In genomic region chr19:4001752-4002151, GRCm38 (mm10) we compare ENCODE assay signal across 11 mouse cellular contexts. TPM values are rescaled to one million over a fixed set of nuclear protein-coding genes. Genes with fewer than 3 reads are reported as not detected.
DNase-seq lines count a peak whose midpoint lies in the region; ATAC-seq and TF ChIP-seq lines count a peak whose summit lies in the region.
"Had no signal": no experiment of that assay in that cellular context is flagged by ENCODE, and none has a peak within 500 bp of the region (broad histone marks: within the 10 kb centered on the region; RNA-seq: fewer than 3 reads in every experiment).

No protein-coding gene starts in this region.

- peaks cover 30% of the 10 kb centered on the region for H3K36me3 ChIP-seq in heart, embryonic 10.5 days
- H3K36me3 ChIP-seq in liver, embryonic 15.5 days (replicated peaks): peaks cover 12% of the 10 kb centered on the region
- H3K36me3 ChIP-seq in stomach, postnatal 0 days (ENCODE audit: control insufficient read depth, insufficient read depth, low read length): peaks cover 6% of the 10 kb centered on the region; the same call in 1 of the 2 replicates

- peak overlapping the region; percentile 97 for H3K27ac ChIP-seq in heart, embryonic 10.5 days
- no peak overlapping the region for H3K27ac ChIP-seq in liver, embryonic 15.5 days (replicated peaks)
- H3K27ac ChIP-seq in stomach, postnatal 0 days (replicated peaks): no peak overlapping the region

- no peaks in the 10 kb centered on the region for H3K9me3 ChIP-seq in heart, embryonic 10.5 days
- H3K9me3 ChIP-seq in liver, embryonic 15.5 days (replicated peaks): no peaks in the 10 kb centered on the region
- H3K9me3 ChIP-seq in stomach, postnatal 0 days (ENCODE audit: control insufficient read depth, low read length): no peaks in the 10 kb centered on the region

- peak overlapping the region; percentile 82 for H3K4me3 ChIP-seq in heart, embryonic 10.5 days
- H3K4me3 ChIP-seq in liver, embryonic 15.5 days (replicated peaks): 0 out of 2 replicates have a peak overlapping the region, but pooled peaks have one; percentile 1
- no peak overlapping the region for H3K4me3 ChIP-seq in stomach, postnatal 0 days (ENCODE audit: low read depth, low read length)

- H3K9ac ChIP-seq in liver, embryonic 15.5 days: no peak overlapping the region
- no peak overlapping the region for H3K9ac ChIP-seq in stomach, postnatal 0 days (ENCODE audit: low read length)

- no peak for TF ChIP-seq CTCF in stomach, postnatal 0 days (IDR thresholded peaks at IDR 0.05; ENCODE audit: low read depth)

- H3K4me1 ChIP-seq in heart, embryonic 10.5 days: peaks cover 63% of the 10 kb centered on the region
- peaks cover 30% of the 10 kb centered on the region for H3K4me1 ChIP-seq in liver, embryonic 15.5 days (replicated peaks)
- peaks cover 3% of the 10 kb centered on the region; the same call in 1 of the 2 replicates for H3K4me1 ChIP-seq in stomach, postnatal 0 days (replicated peaks; ENCODE audit: control insufficient read depth, insufficient read depth)

- 71% methylated on average over 5 of the region's 5 CpGs for WGBS in heart, embryonic 10.5 days
- 85% methylated on average over 5 of the region's 5 CpGs for WGBS in liver, embryonic 15.5 days (ENCODE audit: insufficient replicate concordance)
- WGBS in stomach, postnatal 0 days: 81% methylated on average over 5 of the region's 5 CpGs

- no peak for TF ChIP-seq EP300 in stomach, postnatal 0 days (optimal IDR thresholded peaks at IDR 0.05)

- no peak for DNase-seq in heart, embryonic 10.5 days (ENCODE audit: low spot score)
- DNase-seq in heart, postnatal 25 days (ENCODE audit: low spot score): no peak
- DNase-seq in testis, postnatal 10 days (ENCODE audit: low spot score): peak; percentile 38
- no peak for DNase-seq in testis, postnatal 14 days (ENCODE audit: low spot score)
- DNase-seq in stomach, postnatal 0 days (ENCODE audit: low spot score): no peak
- DNase-seq in adrenal gland, postnatal 10 days: no peak
- DNase-seq: right cerebral cortex, postnatal 25 days; thymus, postnatal 25 days had no signal

- H3K27me3 ChIP-seq in heart, embryonic 10.5 days (ENCODE audit: insufficient read depth, poor library complexity, severe bottlenecking): 0 out of 2 replicates have a peak, but pooled peaks cover 7% of the 10 kb centered on the region
- H3K27me3 ChIP-seq in liver, embryonic 15.5 days: no peaks in the 10 kb centered on the region
- no peaks in the 10 kb centered on the region for H3K27me3 ChIP-seq in stomach, postnatal 0 days (ENCODE audit: control insufficient read depth, insufficient read depth, low read length)

- intact Hi-C loops in heart, postnatal 25 days (cut with DNase I): no loop called here

- ATAC-seq in liver, embryonic 15.5 days (ENCODE audit: insufficient read depth): no peak
- no peak for ATAC-seq in stomach, postnatal 0 days (ENCODE audit: low FRiP score, low TSS enrichment)
- ATAC-seq in megakaryocyte-erythroid progenitor cell, adult 5-6 weeks (replicated peaks; ENCODE audit: low FRiP score, low TSS enrichment, poor library complexity, severe bottlenecking): no peak

- H3K4me2 ChIP-seq in liver, embryonic 15.5 days: 0 out of 2 replicates have a peak overlapping the region, but pooled peaks have one; percentile 99
- peak overlapping the region; percentile 94; the same call in 1 of the 2 replicates for H3K4me2 ChIP-seq in stomach, postnatal 0 days (replicated peaks; ENCODE audit: low read depth)

RNA-seq across cellular contexts. Expression of gene Gm49405, which starts 1.3 kb away (rescaled TPM):
- polyA plus RNA-seq in heart, embryonic 10.5 days (2016; fragmentation: Nextera tagmentation; extraction: Ambion mirVana): 4.1 and 5.2 TPM in 2 replicates
- total RNA-seq in heart, postnatal 25 days (2021): 1 to 10 TPM; 2.0 to 2.2 TPM
- 0.45 and 0.48 TPM in 2 replicates for polyA plus RNA-seq in liver, embryonic 15.5 days (2015; fragmentation: Nextera tagmentation; extraction: Ambion mirVana)
- polyA plus RNA-seq in stomach, postnatal 0 days (2015; fragmentation: Nextera tagmentation; extraction: Ambion mirVana): 1.1 and 1.3 TPM in 2 replicates
- total RNA-seq in megakaryocyte-erythroid progenitor cell, adult 5-6 weeks (2014; fragmentation: Nextera tagmentation): 1.9 and 5.4 TPM in 2 replicates
- total RNA-seq in megakaryocyte-erythroid progenitor cell, adult 5-6 weeks (2017): 1.5 and 2.0 TPM in 2 replicates
- total RNA-seq in adrenal gland, postnatal 10 days (2021): 1 to 10 TPM in 1 of 2 experiments, under 1 TPM in 1; 0.72 to 1.9 TPM

RNA-seq across cellular contexts. Expression of gene Doc2g, which starts 1.4 kb away (rescaled TPM):
- polyA plus RNA-seq in heart, embryonic 10.5 days (2016; fragmentation: Nextera tagmentation; extraction: Ambion mirVana): 32.4 and 75.0 TPM in 2 replicates
- 100 to 1,000 TPM; 148 to 152 TPM for total RNA-seq in heart, postnatal 25 days (2021)
- 0.38 and 0.78 TPM in 2 replicates for polyA plus RNA-seq in liver, embryonic 15.5 days (2015; fragmentation: Nextera tagmentation; extraction: Ambion mirVana)
- 1.2 and 1.7 TPM in 2 replicates for polyA plus RNA-seq in stomach, postnatal 0 days (2015; fragmentation: Nextera tagmentation; extraction: Ambion mirVana)
- 2.1 and 7.4 TPM in 2 replicates for total RNA-seq in megakaryocyte-erythroid progenitor cell, adult 5-6 weeks (2014; fragmentation: Nextera tagmentation)
- 3.8 and 4.0 TPM in 2 replicates for total RNA-seq in megakaryocyte-erythroid progenitor cell, adult 5-6 weeks (2017)
- 1 to 10 TPM; 1.3 to 3.0 TPM for total RNA-seq in adrenal gland, postnatal 10 days (2021)

RNA-seq across cellular contexts. Expression of gene Nudt8, which starts 1.4 kb away (rescaled TPM):
- polyA plus RNA-seq in heart, embryonic 10.5 days (2016; fragmentation: Nextera tagmentation; extraction: Ambion mirVana): 40.2 and 52.4 TPM in 2 replicates
- 100 to 1,000 TPM; 109 to 118 TPM for total RNA-seq in heart, postnatal 25 days (2021)
- polyA plus RNA-seq in liver, embryonic 15.5 days (2015; fragmentation: Nextera tagmentation; extraction: Ambion mirVana): 13.3 and 13.8 TPM in 2 replicates
- polyA plus RNA-seq in stomach, postnatal 0 days (2015; fragmentation: Nextera tagmentation; extraction: Ambion mirVana): 39.3 and 40.7 TPM in 2 replicates
- total RNA-seq in megakaryocyte-erythroid progenitor cell, adult 5-6 weeks (2014; fragmentation: Nextera tagmentation): 21.5 and 29.8 TPM in 2 replicates
- total RNA-seq in megakaryocyte-erythroid progenitor cell, adult 5-6 weeks (2017): 19.5 and 21.1 TPM in 2 replicates
- total RNA-seq in adrenal gland, postnatal 10 days (2021): 10 to 100 TPM; 39.4 to 40.5 TPM

RNA-seq across cellular contexts. Expression of gene Tbx10, which starts 9.2 kb away (rescaled TPM):
- polyA plus RNA-seq in heart, embryonic 10.5 days (2016; fragmentation: Nextera tagmentation; extraction: Ambion mirVana): 0.45 TPM in 1 of 2 replicates, not detected in the other
- total RNA-seq in heart, postnatal 25 days (2021): not detected
- 0.21 and 0.33 TPM in 2 replicates for polyA plus RNA-seq in liver, embryonic 15.5 days (2015; fragmentation: Nextera tagmentation; extraction: Ambion mirVana)
- polyA plus RNA-seq in stomach, postnatal 0 days (2015; fragmentation: Nextera tagmentation; extraction: Ambion mirVana): 0.05 TPM in 1 of 2 replicates, not detected in the other
- total RNA-seq in megakaryocyte-erythroid progenitor cell, adult 5-6 weeks (2014; fragmentation: Nextera tagmentation): not detected in 2 replicates
- total RNA-seq in megakaryocyte-erythroid progenitor cell, adult 5-6 weeks (2017): not detected in 2 replicates
- not detected for total RNA-seq in adrenal gland, postnatal 10 days (2021)
- total RNA-seq: left cerebral cortex, postnatal 36 days had no signal

RNA-seq across cellular contexts. Expression of gene Ndufv1, which starts 10.9 kb away (rescaled TPM):
- polyA plus RNA-seq in heart, embryonic 10.5 days (2016; fragmentation: Nextera tagmentation; extraction: Ambion mirVana): 298 and 420 TPM in 2 replicates
- total RNA-seq in heart, postnatal 25 days (2021): 1,000 to 10,000 TPM; 1,136 to 1,167 TPM
- polyA plus RNA-seq in liver, embryonic 15.5 days (2015; fragmentation: Nextera tagmentation; extraction: Ambion mirVana): 152 and 163 TPM in 2 replicates
- polyA plus RNA-seq in stomach, postnatal 0 days (2015; fragmentation: Nextera tagmentation; extraction: Ambion mirVana): 213 and 216 TPM in 2 replicates
- total RNA-seq in megakaryocyte-erythroid progenitor cell, adult 5-6 weeks (2014; fragmentation: Nextera tagmentation): 210 and 232 TPM in 2 replicates
- 285 and 306 TPM in 2 replicates for total RNA-seq in megakaryocyte-erythroid progenitor cell, adult 5-6 weeks (2017)
- total RNA-seq in adrenal gland, postnatal 10 days (2021): 100 to 1,000 TPM; 683 to 759 TPM

Comparison
In these comparisons a context has a peak if more than half of its experiments do, and no peak if none do; other contexts are left out.
1. RNA of gene Doc2g, which starts 1.4 kb away (total RNA-seq): 148 to 152 TPM in heart, postnatal 25 days; 2.1 to 7.4 TPM in megakaryocyte-erythroid progenitor cell, adult 5-6 weeks and 1.3 to 3.0 TPM in adrenal gland, postnatal 10 days; every median in the first group is over 10 times any median in the second.